Mouse (Mus musculus): ENCODE data around the gene Slc22a15. TPM values are rescaled to one million over a fixed set of nuclear protein-coding genes. Genes with fewer than 3 reads are reported as not detected.

Slc22a15 gene
- polyA plus RNA-seq (2017; shearing (Covaris generic)) = 7.0 TPM

GRCm38 (mm10) chr3:101923843-101924740 lies at the start of gene Slc22a15:
TSS of gene Slc22a15 (minus strand) at chr3:101924453.

GRCm38 (mm10) chr3:101848816-101849215 lies 75.4 kb downstream of the Slc22a15 start, which contains the start of gene Mab21l3:
TSS of gene Mab21l3 (minus strand) at chr3:101848959.

Other genes with a start within 250 kb of the Slc22a15 start
- not detected for gene Mab21l3, start 75.5 kb downstream of the Slc22a15 start, polyA plus RNA-seq (2017; shearing (Covaris generic))
- not detected for gene Nhlh2, start 85.6 kb upstream of the Slc22a15 start, polyA plus RNA-seq (2017; shearing (Covaris generic))
- not detected for gene Casq2, start 162.0 kb upstream of the Slc22a15 start, polyA plus RNA-seq (2017; shearing (Covaris generic))